Mouse (Mus musculus): ENCODE results near the gene Kri1. TPM values are rescaled to one million over a fixed set of nuclear protein-coding genes. Genes with fewer than 3 reads are reported as not detected.
A peak's percentile ranks its signal among the peaks of the same experiment; 100 is the strongest.

Kri1 gene
- polyA plus RNA-seq, 1 experiment from 2014 or later, result 11.1 TPM

- Histone ChIP-seq H3K9ac (no peak overlapping the region), H3K4me2 (replicated peaks) (no peak overlapping the region), H3K9me3 (no peaks in the 10 kb centered on the region), H3K27me3 (replicated peaks) (peaks cover 81% of the 10 kb centered on the region), H3K27ac (no peak overlapping the region), H3K4me1 (replicated peaks) (peaks cover 25% of the 10 kb centered on the region), H3K36me3 (no peaks in the 10 kb centered on the region), H3K4me3 (replicated peaks) (no peak overlapping the region)
- WGBS, result 74% methylated on average over 1 of the region's 1 CpGs
- ATAC-seq, result no peak
Observed at GRCm38 (mm10) chr9:21246342-21246741, 41.4 kb downstream of the Kri1 start.

- 3% methylated on average over 16 of the region's 16 CpGs for WGBS
- no peak for ATAC-seq
- H3K27me3 ChIP-seq (replicated peaks), result peaks cover 69% of the 10 kb centered on the region
- no peaks in the 10 kb centered on the region for H3K36me3 ChIP-seq
- peak overlapping the region; percentile 39 for H3K9ac ChIP-seq
- H3K4me2 ChIP-seq (replicated peaks), result peak overlapping the region; percentile 93
- peak overlapping the region; percentile 45 for H3K4me3 ChIP-seq (replicated peaks)
- peaks cover 25% of the 10 kb centered on the region for H3K4me1 ChIP-seq (replicated peaks)
- H3K9me3 ChIP-seq, result no peaks in the 10 kb centered on the region
- no peak overlapping the region for H3K27ac ChIP-seq
Observed at GRCm38 (mm10) chr9:21245113-21245487, 42.7 kb downstream of the Kri1 start.

GRCm38 (mm10) chr9:21244428-21245112, 43.2 kb downstream of the Kri1 start:
- H3K4me1 ChIP-seq (replicated peaks), result peaks cover 26% of the 10 kb centered on the region
- peak; percentile 44 for ATAC-seq
- no peaks in the 10 kb centered on the region for H3K36me3 ChIP-seq
- peak overlapping the region; percentile 45 for H3K4me3 ChIP-seq (replicated peaks)
- 1% methylated on average over 72 of the region's 72 CpGs for WGBS
- H3K27me3 ChIP-seq (replicated peaks), result peaks cover 63% of the 10 kb centered on the region
- no peak overlapping the region for H3K27ac ChIP-seq
- no peaks in the 10 kb centered on the region for H3K9me3 ChIP-seq
- peak overlapping the region; percentile 93 for H3K4me2 ChIP-seq (replicated peaks)
- H3K9ac ChIP-seq, result peak overlapping the region; percentile 39

- Histone ChIP-seq H3K36me3 (no peaks in the 10 kb centered on the region), H3K4me3 (replicated peaks) (peak overlapping the region; percentile 45), H3K4me1 (replicated peaks) (peaks cover 28% of the 10 kb centered on the region), H3K9me3 (no peaks in the 10 kb centered on the region), H3K9ac (peak overlapping the region; percentile 39), H3K27me3 (replicated peaks) (peaks cover 57% of the 10 kb centered on the region), H3K27ac (no peak overlapping the region), H3K4me2 (replicated peaks) (peak overlapping the region; percentile 93)
- WGBS, result 13% methylated on average over 42 of the region's 42 CpGs
- ATAC-seq, result no peak
Observed at GRCm38 (mm10) chr9:21243826-21244427, 43.8 kb downstream of the Kri1 start.

GRCm38 (mm10) chr9:21241343-21241742, 46.4 kb downstream of the Kri1 start:
- peaks cover 36% of the 10 kb centered on the region for H3K27me3 ChIP-seq (replicated peaks)
- no peak overlapping the region for H3K4me2 ChIP-seq (replicated peaks)
- H3K4me3 ChIP-seq (replicated peaks), result no peak overlapping the region
- H3K9ac ChIP-seq, result no peak overlapping the region
- 8% methylated on average over 11 of the region's 11 CpGs for WGBS
- H3K4me1 ChIP-seq (replicated peaks), result peaks cover 35% of the 10 kb centered on the region
- H3K9me3 ChIP-seq, result no peaks in the 10 kb centered on the region
- ATAC-seq, result no peak
- no peak overlapping the region for H3K27ac ChIP-seq
- no peaks in the 10 kb centered on the region for H3K36me3 ChIP-seq

GRCm38 (mm10) chr9:21239465-21239848, 48.3 kb downstream of the Kri1 start:
- peaks cover 29% of the 10 kb centered on the region for H3K4me1 ChIP-seq (replicated peaks)
- H3K4me3 ChIP-seq (replicated peaks), result peak overlapping the region; percentile 97
- peak overlapping the region; percentile 98 for H3K9ac ChIP-seq
- 30% methylated on average over 4 of the region's 4 CpGs for WGBS
- H3K27ac ChIP-seq, result peak overlapping the region; percentile 93; the same call in 1 of the 2 replicates
- peak overlapping the region; percentile 76 for H3K4me2 ChIP-seq (replicated peaks)
- peak; percentile 16; the same call in 1 of the 2 replicates for ATAC-seq
- H3K27me3 ChIP-seq (replicated peaks), result peaks cover 17% of the 10 kb centered on the region
- no peaks in the 10 kb centered on the region for H3K9me3 ChIP-seq
- 0 out of 2 replicates have a peak, but pooled peaks cover 3% of the 10 kb centered on the region for H3K36me3 ChIP-seq

GRCm38 (mm10) chr9:21238733-21239464, 48.9 kb downstream of the Kri1 start, which contains the start of gene Keap1:
TSS of gene Keap1 (minus strand) at chr9:21239361.
- Histone ChIP-seq H3K4me3 (replicated peaks) (peak within 1 kb of the TSS; percentile 97), H3K27me3 (replicated peaks) (peaks cover 12% of the 10 kb centered on the region), H3K27ac (peak within 1 kb of the TSS; percentile 93), H3K36me3 (0 out of 2 replicates have a peak, but pooled peaks cover 3% of the 10 kb centered on the region), H3K4me1 (replicated peaks) (peaks cover 23% of the 10 kb centered on the region), H3K9me3 (no peaks in the 10 kb centered on the region), H3K4me2 (replicated peaks) (peak within 1 kb of the TSS; percentile 76), H3K9ac (peak within 1 kb of the TSS; percentile 98)
- peak; percentile 91 for ATAC-seq
- under 1% methylated on average over 82 of the region's 90 CpGs for WGBS

GRCm38 (mm10) chr9:21238004-21238732, 49.6 kb downstream of the Kri1 start:
- H3K36me3 ChIP-seq, result peaks cover 8% of the 10 kb centered on the region
- peak overlapping the region; percentile 76 for H3K4me2 ChIP-seq (replicated peaks)
- peak overlapping the region; percentile 98 for H3K9ac ChIP-seq
- H3K9me3 ChIP-seq, result no peaks in the 10 kb centered on the region
- peaks cover 4% of the 10 kb centered on the region; the same call in 1 of the 2 replicates for H3K27me3 ChIP-seq (replicated peaks)
- WGBS, result 1% methylated on average over 31 of the region's 31 CpGs
- no peak; the same call in none of the 2 replicates for ATAC-seq
- H3K4me1 ChIP-seq (replicated peaks), result peaks cover 21% of the 10 kb centered on the region
- H3K27ac ChIP-seq, result peak overlapping the region; percentile 93
- peak overlapping the region; percentile 97 for H3K4me3 ChIP-seq (replicated peaks)

GRCm38 (mm10) chr9:21237368-21238003, 50.3 kb downstream of the Kri1 start:
- peaks cover 21% of the 10 kb centered on the region for H3K4me1 ChIP-seq (replicated peaks)
- H3K27ac ChIP-seq, result peak overlapping the region; percentile 93
- peak overlapping the region; percentile 97 for H3K4me3 ChIP-seq (replicated peaks)
- H3K36me3 ChIP-seq, result peaks cover 10% of the 10 kb centered on the region
- peak overlapping the region; percentile 98 for H3K9ac ChIP-seq
- no peaks in the 10 kb centered on the region for H3K9me3 ChIP-seq
- H3K27me3 ChIP-seq (replicated peaks), result 0 out of 2 replicates have a peak, but pooled peaks cover 4% of the 10 kb centered on the region
- peak; percentile 13; the same call in 1 of the 2 replicates for ATAC-seq
- peak overlapping the region; percentile 76 for H3K4me2 ChIP-seq (replicated peaks)
- 17% methylated on average over 19 of the region's 19 CpGs for WGBS

GRCm38 (mm10) chr9:21236991-21237367, 50.8 kb downstream of the Kri1 start:
- 87% methylated on average over 25 of the region's 25 CpGs for WGBS
- Histone ChIP-seq H3K27ac (no peak overlapping the region), H3K27me3 (replicated peaks) (0 out of 2 replicates have a peak, but pooled peaks cover 1% of the 10 kb centered on the region), H3K4me3 (replicated peaks) (peak overlapping the region; percentile 97), H3K4me1 (replicated peaks) (peaks cover 21% of the 10 kb centered on the region), H3K9ac (peak overlapping the region; percentile 98), H3K4me2 (replicated peaks) (peak overlapping the region; percentile 76), H3K36me3 (peaks cover 13% of the 10 kb centered on the region), H3K9me3 (no peaks in the 10 kb centered on the region)
- no peak for ATAC-seq

GRCm38 (mm10) chr9:21235341-21235740, 52.4 kb downstream of the Kri1 start:
- H3K4me2 ChIP-seq (replicated peaks), result no peak overlapping the region
- H3K9ac ChIP-seq, result no peak overlapping the region
- H3K27ac ChIP-seq, result no peak overlapping the region
- H3K9me3 ChIP-seq, result no peaks in the 10 kb centered on the region
- ATAC-seq, result no peak
- no peak overlapping the region for H3K4me3 ChIP-seq (replicated peaks)
- 77% methylated on average over 4 of the region's 4 CpGs for WGBS
- no peaks in the 10 kb centered on the region for H3K27me3 ChIP-seq (replicated peaks)
- H3K36me3 ChIP-seq, result peaks cover 16% of the 10 kb centered on the region
- H3K4me1 ChIP-seq (replicated peaks), result peaks cover 29% of the 10 kb centered on the region
